Mouse (Mus musculus): ENCODE measurements around the gene Gsx2.

GRCm38 (mm10) chr5:75106511-75106910 is 31.1 kb downstream of the Gsx2 start:
- TF ChIP-seq CTCF (IDR thresholded peaks at IDR 0.05; ENCODE audit: extremely low read depth, insufficient read depth, low read length) (no peak), POLR2A (IDR thresholded peaks at IDR 0.05; ENCODE audit: extremely low read depth, insufficient read depth, low read length) (no peak)
